Mouse (Mus musculus) layer of hippocampus, postnatal 25 days (tissue): ENCODE measurements around the gene Cldnd1. TPM values are rescaled to one million over a fixed set of nuclear protein-coding genes. Genes with fewer than 3 reads are reported as not detected.

Source experiments
- DNase-seq, 2 experiments: peaks; one replicate each; pipeline ENCODE4 v3.0.0; 2022; ENCODE audit warnings: mixed read lengths in 2 of 2, low spot score in 1 of 2; ENCODE audit errors: extremely low spot score in 1 of 2
- total RNA-seq, 2 experiments: library from RNA; stranded (reverse); gene quantifications; 2 replicates each; pipeline ENCODE4 v1.2.3; 2021

Cldnd1 gene
- total RNA-seq, 2 experiments from 2014 or later: 82.0 to 100 TPM

- DNase-seq: no peak
Observed at GRCm38 (mm10) chr16:58707276-58707905, 20.3 kb upstream of the Cldnd1 start.

DNA sequence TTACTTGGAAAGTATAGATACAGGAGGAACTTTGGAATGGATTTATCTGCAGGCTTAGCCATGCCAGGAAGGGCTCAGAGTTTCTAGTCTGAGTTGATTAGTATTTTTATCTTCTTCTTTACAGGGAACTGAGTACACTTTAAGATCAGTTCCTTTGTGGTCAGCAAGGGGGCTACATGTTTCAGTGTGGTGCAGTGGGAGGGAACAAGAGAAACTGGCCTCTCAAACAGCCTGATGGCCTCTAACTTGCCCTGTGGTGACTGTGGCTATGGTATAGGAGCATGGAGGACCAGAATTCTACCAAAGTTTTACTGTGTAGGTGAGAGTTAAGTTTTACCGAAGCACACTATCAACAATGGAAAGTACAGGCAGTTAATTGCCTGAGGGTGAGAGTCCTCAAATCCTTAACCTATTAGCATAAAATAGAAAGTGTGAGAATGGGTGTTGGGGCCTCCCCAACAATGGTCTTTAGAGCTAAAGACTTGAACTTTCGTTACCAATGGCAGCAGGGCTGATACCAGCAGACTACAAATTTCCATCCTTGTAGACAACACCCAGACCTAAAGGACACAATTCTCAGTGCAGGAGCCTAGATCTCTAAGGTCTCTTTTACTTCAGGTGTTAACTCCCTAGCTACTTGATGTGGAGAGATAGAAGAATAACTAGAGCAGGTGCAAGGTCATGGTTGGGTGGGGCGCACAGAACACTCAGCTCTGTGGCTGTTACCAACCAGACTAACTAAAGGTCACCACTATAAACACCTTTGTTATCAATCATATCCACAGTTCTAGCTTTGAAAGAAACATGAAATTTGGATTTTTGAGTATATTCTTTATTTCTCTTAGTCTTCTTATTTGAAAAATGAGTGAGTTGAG lies 18.9 kb upstream of the Cldnd1 start:
- DNase-seq: no peak

- no peak for DNase-seq
Observed at GRCm38 (mm10) chr16:58709536-58709935, 18.2 kb upstream of the Cldnd1 start.

DNA sequence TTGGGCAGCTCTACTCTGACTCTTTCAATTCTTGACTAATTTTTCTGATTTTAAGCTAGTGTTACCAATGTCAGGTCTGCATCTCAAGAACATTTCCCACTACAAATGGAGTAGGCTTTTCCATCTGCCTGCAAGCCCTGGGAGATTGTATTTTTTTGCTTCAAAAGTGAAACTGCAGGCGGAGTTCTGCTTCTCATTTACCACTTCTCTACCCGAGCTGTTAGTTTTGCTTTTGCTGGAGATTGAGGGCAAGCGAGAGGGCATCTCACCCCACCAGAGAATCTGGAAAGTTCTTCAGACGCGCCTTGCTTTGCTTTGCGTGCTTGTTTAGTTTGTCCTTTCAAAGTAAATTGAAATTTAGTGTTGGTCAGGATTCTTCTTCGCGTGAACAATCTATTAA lies 15.5 kb upstream of the Cldnd1 start:
- DNase-seq: no peak

- no peak for DNase-seq
Observed at GRCm38 (mm10) chr16:58713128-58713527, 14.6 kb upstream of the Cldnd1 start.

DNA sequence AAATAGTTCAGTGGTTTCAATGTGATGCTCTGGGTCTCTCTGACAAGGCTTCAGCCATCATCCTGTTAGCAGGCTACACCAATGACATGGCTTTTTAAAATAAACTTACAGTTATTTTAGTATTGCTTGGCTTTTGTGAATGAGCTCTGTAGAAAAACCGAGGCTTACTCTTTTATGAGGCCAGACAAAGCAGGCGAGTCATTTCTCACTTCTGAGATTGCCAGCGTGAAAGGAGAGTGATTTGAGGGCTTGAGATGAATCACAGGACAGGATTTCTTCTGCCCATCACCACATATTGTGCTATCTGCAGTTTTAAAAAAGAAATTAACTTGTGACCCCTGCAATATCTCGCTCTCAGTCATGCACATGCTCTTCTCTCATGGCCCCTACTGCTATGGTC lies 12.7 kb upstream of the Cldnd1 start:
- no peak for DNase-seq

GRCm38 (mm10) chr16:58718666-58719120 lies 9.0 kb upstream of the Cldnd1 start, which contains the start of gene Gpr15:
Gene Gpr15, minus strand, starts transcription at chr16:58719070.
- no peak for DNase-seq

GRCm38 (mm10) chr16:58722292-58722691 lies 5.4 kb upstream of the Cldnd1 start:
- DNase-seq: no peak

GRCm38 (mm10) chr16:58726680-58727476 lies 832 bp upstream of the Cldnd1 start:
- DNase-seq: no peak

- no peak for DNase-seq
Observed at GRCm38 (mm10) chr16:58728176-58728671, 514 bp downstream of the Cldnd1 start.

DNA sequence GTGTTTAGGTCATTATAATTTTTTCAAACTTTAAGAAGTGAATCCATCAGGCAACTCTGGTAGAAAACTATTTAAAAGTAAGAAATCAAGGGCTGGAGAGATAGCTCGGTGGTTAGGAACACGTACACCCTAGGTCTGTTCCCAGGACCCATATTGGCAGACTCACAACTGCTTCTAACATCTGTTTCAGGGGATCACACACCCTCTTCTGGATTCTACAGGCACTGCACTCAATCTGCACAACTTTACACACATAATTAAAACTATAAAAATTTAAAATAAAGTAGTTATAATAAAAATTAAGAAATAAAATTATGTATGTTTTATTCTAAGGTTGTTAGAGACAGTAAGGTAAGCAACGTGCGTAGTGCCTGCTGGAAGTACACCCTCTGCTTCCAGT lies 10.5 kb downstream of the Cldnd1 start:
- no peak for DNase-seq

DNA sequence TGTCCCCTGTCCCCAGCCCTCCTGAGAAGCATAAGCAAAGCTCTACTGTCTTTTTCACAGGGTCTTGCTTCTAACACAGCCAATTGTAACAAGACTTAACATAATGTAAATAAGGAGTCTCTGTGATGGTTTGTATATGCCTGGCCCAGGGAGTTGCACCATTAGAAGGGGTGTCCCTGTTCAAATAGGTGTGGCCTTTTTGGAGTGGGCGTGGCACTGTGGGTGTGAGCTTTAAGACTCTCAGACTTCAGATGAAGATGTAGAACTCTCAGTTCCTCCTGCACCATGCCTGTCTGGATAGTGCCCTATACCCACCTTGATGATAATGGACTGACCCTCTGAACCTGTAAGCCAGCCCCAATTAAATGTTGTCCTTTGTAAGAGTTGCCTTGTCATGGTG lies 11.1 kb downstream of the Cldnd1 start:
- no peak for DNase-seq

- no peak for DNase-seq
Observed at GRCm38 (mm10) chr16:58740751-58741150, 13.0 kb downstream of the Cldnd1 start.

GRCm38 (mm10) chr16:58746715-58747114 lies 19.0 kb downstream of the Cldnd1 start:
- DNase-seq: no peak

GRCm38 (mm10) chr16:58751314-58751713 lies 23.6 kb downstream of the Cldnd1 start:
- DNase-seq: no peak

GRCm38 (mm10) chr16:58756191-58756590 lies 28.5 kb downstream of the Cldnd1 start:
- no peak for DNase-seq

DNA sequence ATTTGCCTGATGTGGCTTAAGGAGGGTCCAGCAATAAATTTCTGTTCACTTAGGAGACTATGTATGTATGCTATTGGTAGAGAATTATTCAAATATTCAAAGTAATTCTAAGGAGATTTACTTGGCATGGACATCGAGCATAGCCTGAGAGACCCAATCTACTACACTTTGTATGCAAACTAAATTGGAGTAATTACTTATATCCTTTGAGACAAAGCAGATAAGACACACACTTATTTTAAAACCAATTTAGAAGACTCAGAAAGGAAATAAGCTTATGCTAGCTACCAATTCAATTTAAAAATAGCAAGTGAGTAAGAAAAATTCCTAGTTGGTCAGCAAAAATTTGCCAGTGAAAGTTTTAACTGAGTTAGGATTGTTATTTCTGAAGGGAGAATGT lies 35.4 kb downstream of the Cldnd1 start, which contains the start of gene Olfr172:
TSS of gene Olfr172 (minus strand) at position 101 of the 400 bp plus-strand sequence.
- DNase-seq: no peak
